Comparison of ENCODE assay signal across 25 mouse cellular contexts in the genomic region with DNA sequence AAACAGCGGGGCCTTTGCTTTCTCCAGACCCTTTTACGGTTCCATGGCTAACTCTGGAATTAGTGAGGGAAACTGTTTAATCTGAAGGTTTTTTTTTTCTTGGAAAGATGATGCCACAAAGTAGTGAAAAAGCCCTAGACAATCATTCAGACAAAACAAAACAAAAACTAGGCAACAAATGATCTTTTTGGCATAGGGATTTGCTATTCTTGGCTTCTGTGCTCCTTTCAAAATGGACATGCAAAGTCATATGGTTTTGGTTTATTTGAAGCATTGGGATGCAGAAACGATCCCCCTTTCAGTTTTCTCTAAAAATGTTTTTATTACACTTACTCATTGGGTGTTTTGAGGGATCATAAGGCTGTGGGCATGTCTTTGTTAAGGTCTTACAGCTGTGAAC.
"Had no signal": no experiment of that assay in that cellular context is flagged by ENCODE, and none has a peak within 500 bp of the region (broad histone marks: within the 10 kb centered on the region; RNA-seq: fewer than 3 reads in every experiment).

No protein-coding gene starts in this region.

- H3K4me3 ChIP-seq: heart, embryonic 10.5 days; heart, embryonic 12.5 days; hindbrain, embryonic 10.5 days; hindbrain, embryonic 13.5 days; hindbrain, embryonic 15.5 days; kidney, embryonic 15.5 days; limb, embryonic 13.5 days; limb, embryonic 15.5 days; liver, embryonic 12.5 days had no signal

- H3K27ac ChIP-seq: heart, embryonic 10.5 days; hindbrain, embryonic 10.5 days; hindbrain, embryonic 13.5 days; hindbrain, embryonic 15.5 days; hindbrain, postnatal 0 days; kidney, embryonic 15.5 days; kidney, postnatal 0 days; limb, embryonic 13.5 days; limb, embryonic 15.5 days; liver, embryonic 12.5 days; liver, embryonic 14.5 days had no signal

- DNase-seq: gastrocnemius, postnatal 14 days; heart, adult 18-20 months; heart, postnatal 10 days; heart, postnatal 4 days; kidney, adult 11 months; kidney, adult 2 months; kidney, adult 9 months; kidney, postnatal 14 days; kidney, postnatal 36 days; layer of hippocampus, adult 9-11 months; layer of hippocampus, postnatal 36 days; left cerebral cortex, postnatal 4 days had no signal

- ATAC-seq: hindbrain, postnatal 0 days; intestine, embryonic 16.5 days; liver, embryonic 12.5 days had no signal
